17 mouse cellular contexts compared by ENCODE assay signal in the genomic region with DNA sequence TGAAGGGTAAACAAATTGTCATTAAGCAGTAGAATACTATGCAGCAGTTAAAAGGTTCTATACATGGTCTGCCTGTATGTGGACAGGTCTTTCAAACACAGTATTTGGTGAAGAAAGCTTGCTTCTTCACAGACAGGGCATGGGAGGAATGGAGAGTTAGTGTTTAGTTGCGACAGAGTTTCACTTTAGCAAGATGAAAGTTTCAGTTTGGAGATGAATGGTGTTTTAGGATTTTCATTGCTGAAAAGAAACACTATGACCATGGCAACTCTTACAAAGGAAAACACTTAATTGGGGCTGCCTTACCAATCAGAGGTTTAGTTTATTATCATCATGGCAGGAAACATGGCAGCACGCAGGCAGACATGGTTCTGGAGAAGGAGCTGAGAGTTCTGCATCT.
"Had no signal": no experiment of that assay in that cellular context is flagged by ENCODE, and none has a peak within 500 bp of the region (broad histone marks: within the 10 kb centered on the region; RNA-seq: fewer than 3 reads in every experiment).

No protein-coding gene starts in this region.

- H3K36me3 ChIP-seq: neural tube, embryonic 12.5 days; neural tube, embryonic 13.5 days; neural tube, embryonic 15.5 days; stomach, embryonic 15.5 days had no signal

- H3K4me1 ChIP-seq: neural tube, embryonic 12.5 days; neural tube, embryonic 13.5 days; neural tube, embryonic 15.5 days; stomach, embryonic 15.5 days had no signal

- H3K27ac ChIP-seq: neural tube, embryonic 12.5 days; neural tube, embryonic 13.5 days; neural tube, embryonic 15.5 days; stomach, embryonic 15.5 days; stomach, postnatal 0 days had no signal

- H3K4me2 ChIP-seq: neural tube, embryonic 12.5 days; neural tube, embryonic 13.5 days; neural tube, embryonic 15.5 days; stomach, embryonic 15.5 days had no signal

- H3K9ac ChIP-seq: neural tube, embryonic 12.5 days; neural tube, embryonic 13.5 days; neural tube, embryonic 15.5 days; stomach, embryonic 15.5 days had no signal

- H3K27me3 ChIP-seq: neural tube, embryonic 12.5 days; neural tube, embryonic 13.5 days; neural tube, embryonic 15.5 days; stomach, embryonic 15.5 days had no signal

- DNase-seq: retina, postnatal 1 day; right cerebral cortex, adult 18-20 months; right cerebral cortex, postnatal 14 days; right cerebral cortex, postnatal 25 days; right cerebral cortex, postnatal 4 days; spleen, adult 18-20 months; thymus, adult 18-20 months; thymus, adult 2 months; thymus, postnatal 14 days; thymus, postnatal 25 days; thymus, postnatal 36 days; thymus, postnatal 4 days had no signal

- H3K9me3 ChIP-seq: neural tube, embryonic 12.5 days; neural tube, embryonic 13.5 days; neural tube, embryonic 15.5 days; stomach, embryonic 15.5 days had no signal

- H3K4me3 ChIP-seq: neural tube, embryonic 12.5 days; neural tube, embryonic 13.5 days; neural tube, embryonic 15.5 days; stomach, embryonic 15.5 days had no signal
